Mouse (Mus musculus) gastrocnemius, postnatal 14 days (tissue): ENCODE data around the gene Mss51. TPM values are rescaled to one million over a fixed set of nuclear protein-coding genes. Genes with fewer than 3 reads are reported as not detected.

Source experiments
- DNase-seq: peaks from one replicate; pipeline ENCODE4 v3.0.0; 2021; ENCODE audit warnings: mixed read lengths
- intact Hi-C: fragments of 180-260 bp; cut with DNase I; formaldehyde crosslinking; loops from one replicate; pipeline ENCODE4 v1.15.1; 2025; ENCODE audit warnings: low total_unique reads
- long read RNA-seq, 2 experiments: library from polyadenylated mRNA; stranded (forward); transcript quantifications; one replicate each; pipeline ENCODE4 v2.0.0; 2021
- total RNA-seq, 2 experiments: library from RNA; stranded (reverse); gene quantifications; 2 replicates each; pipeline ENCODE4 v1.2.3; 2021

The Mss51 gene
- total RNA-seq: 1 to 10 TPM; 3.2 to 5.8 TPM
- long read RNA-seq, experiment 1, partial matches to known transcripts: 0 of 4 reads
- long read RNA-seq, experiment 1, other reads (novel, unspliced or antisense): 0 of 4 reads
- long read RNA-seq, experiment 2, transcript Mss51-201 (7 exons, 1,826 nt): major isoform, 6 of 8 reads
- long read RNA-seq, experiment 2, partial matches to known transcripts: 0 of 8 reads
- long read RNA-seq, experiment 2, other reads (novel, unspliced or antisense): 2 of 8 reads

GRCm38 (mm10) chr14:20496603-20497002 is at the start of gene Mss51:
TSS of gene Mss51 (minus strand) at chr14:20496901.
- no peak for DNase-seq
- intact Hi-C loops: no loop called here

DNA sequence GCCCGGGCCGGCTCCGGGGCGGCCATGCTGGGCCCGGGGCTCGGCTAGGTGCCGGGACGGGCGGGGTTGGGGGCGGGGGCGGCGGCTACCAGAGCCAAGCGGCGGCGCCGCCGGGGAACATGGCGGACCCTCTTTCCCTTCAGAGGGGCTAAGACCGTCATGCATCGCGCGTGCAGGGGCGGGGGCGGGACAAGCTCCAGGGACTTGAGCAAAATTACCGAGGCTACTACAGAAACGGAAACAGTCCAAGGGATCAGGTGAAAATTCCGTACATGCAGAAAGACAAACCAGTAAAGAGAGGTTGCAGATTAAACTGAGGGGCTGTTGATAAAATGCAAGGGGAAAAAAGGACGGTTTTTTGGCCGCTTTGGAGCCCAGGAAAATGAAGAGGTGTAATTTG is 49.7 kb upstream of the Mss51 start, which contains the start of gene Ppp3cb:
Gene Ppp3cb, minus strand, starts transcription at position 159 of the 400 bp plus-strand sequence.
- peak; percentile 83 for DNase-seq
- intact Hi-C loops: no loop called here

DNA sequence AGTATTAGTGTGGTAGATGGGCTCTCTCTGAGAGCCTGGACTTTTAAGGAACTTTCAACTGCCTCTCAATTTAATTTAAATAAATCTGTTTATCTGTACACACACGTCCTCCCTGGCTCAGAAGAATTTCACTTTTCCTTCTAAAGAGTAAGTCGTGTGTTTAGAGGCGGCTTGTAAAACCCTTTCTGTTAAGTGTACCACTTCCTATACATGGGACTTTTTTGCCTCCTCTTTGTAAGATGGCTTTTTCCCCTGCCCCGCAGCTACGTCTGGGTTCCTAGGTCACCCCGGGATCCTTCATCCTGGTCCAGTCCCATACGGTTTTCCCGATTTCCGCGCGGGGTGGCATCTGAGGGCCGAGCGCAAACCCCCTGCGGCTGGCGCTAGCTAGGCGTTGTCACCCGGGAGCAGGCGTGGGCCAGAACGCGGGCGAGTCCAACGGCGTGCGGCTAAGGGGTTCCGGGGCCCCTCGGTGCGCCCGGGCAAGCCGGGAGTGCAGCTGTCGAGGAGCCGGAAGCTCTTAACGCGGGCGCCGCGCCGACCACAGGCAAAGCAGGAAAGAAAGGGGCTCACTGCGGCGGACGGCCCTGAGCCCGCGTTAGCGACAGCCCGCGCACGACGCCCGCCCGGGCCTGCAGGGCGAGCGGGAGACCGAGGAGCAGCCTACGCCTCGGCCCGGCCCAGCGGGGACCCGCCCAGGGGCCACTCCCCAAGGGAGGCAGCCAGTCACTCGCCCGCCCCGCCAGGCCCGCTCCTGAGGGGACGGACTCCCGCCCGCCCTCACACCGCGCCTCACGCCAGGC is 49.0 kb upstream of the Mss51 start:
- intact Hi-C loops: no loop called here
- peak; percentile 94 for DNase-seq

GRCm38 (mm10) chr14:20544467-20545411 is 48.0 kb upstream of the Mss51 start:
- DNase-seq: no peak
- intact Hi-C loops: no loop called here

- intact Hi-C loops: no loop called here
- DNase-seq: no peak
Observed at GRCm38 (mm10) chr14:20529643-20530042, 32.9 kb upstream of the Mss51 start.

GRCm38 (mm10) chr14:20520179-20520578 is 23.5 kb upstream of the Mss51 start:
- DNase-seq: no peak
- intact Hi-C loops: no loop called here

DNA sequence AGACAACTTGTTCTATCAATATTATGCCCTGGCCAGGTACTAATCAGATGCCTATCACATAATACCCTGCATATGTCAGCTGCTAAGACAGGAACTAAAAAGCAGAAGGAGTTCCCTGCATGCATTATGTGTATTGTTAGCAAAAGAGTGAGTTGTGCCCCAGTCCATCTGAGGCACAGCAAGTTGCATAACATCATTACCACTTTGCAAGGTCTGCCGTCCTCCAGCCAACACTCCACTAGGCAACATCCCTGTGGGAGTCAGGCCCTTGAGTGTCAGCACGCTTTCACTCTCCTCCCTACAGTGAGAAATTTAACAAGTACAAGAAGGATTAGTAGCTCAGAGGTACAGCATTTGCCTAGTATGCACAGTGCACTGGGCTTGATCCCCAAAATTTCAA is 11.7 kb upstream of the Mss51 start:
- no peak for DNase-seq
- intact Hi-C loops: no loop called here

GRCm38 (mm10) chr14:20502966-20503365 is 6.3 kb upstream of the Mss51 start:
- DNase-seq: no peak
- intact Hi-C loops: no loop called here

GRCm38 (mm10) chr14:20499982-20500381 is 3.3 kb upstream of the Mss51 start:
- intact Hi-C loops: no loop called here

DNA sequence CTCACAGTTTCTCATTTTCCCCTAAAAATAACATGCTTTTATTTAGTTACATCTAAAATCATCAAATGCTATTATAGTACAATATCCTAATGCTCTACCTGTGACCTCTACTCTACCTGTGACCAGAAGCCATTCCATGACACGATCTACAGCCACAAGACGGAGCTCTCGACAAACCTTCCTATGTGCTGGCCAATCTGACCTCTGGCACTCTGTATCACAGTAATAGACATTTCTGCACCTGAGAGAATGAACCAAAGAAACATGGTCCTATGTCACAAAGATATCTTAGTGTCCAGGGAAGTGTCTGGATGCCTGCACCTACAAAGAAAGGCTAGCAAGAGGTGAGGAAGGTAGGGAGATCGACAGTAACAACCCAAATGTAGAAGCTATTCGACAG is 10.7 kb downstream of the Mss51 start:
- intact Hi-C loops: no loop called here
- DNase-seq: no peak

More at GRCm38 (mm10) chr14:20499982-20500381, 3.3 kb upstream of the Mss51 start:
- no peak for DNase-seq

DNA sequence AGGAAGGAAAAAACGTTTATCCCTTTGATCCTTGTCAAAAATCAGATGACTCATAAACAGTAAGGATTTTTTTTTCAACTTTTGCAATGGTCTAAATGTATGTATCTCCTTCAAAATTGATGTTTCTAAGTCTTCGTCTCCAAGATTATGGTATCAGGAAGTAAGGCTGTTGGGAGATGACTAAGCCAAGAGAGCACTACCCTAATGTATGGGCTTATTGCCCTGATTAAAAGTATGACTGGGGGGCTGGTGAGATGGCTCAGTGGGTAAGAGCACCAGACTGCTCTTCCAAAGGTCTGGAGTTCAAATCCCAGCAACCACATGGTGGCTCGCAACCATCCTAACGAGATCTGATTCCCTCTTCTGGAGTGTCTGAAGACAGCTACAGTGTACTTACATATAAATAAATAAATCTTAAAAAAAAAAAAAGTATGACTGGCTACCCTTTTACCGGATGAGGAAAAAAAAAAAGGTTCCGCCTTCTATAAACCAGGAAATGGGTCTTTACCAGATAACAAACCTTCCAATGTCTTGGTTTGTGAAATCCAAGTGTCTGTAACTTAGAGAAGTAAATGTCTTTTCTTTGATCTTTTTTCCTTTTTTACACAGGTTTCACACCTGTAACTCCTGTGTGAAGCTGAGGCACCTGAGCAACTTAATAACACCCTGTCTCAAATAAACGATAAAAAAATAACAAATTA is 14.5 kb downstream of the Mss51 start:
- no peak for DNase-seq
- intact Hi-C loops: no loop called here

DNA sequence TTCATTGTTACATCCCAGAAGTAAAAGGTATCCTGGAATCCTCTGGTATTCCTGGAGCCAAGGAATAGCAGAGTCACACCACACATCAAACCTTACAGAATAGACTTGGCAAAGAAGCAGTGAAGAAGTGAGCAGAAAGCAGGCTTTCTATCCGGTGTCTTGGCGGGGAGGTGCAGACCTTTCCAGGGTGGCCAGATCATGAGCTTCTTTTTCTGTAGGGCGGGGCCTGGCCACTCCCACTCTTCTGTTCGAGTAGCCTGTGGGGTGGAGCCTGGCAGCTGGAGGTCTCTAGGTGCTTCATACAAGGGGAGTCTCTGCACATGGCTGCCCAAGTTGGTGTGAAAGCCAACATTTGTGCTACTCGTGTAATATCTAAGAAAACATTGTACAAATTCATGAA is 15.5 kb downstream of the Mss51 start:
- intact Hi-C loops: no loop called here
- DNase-seq: no peak

DNA sequence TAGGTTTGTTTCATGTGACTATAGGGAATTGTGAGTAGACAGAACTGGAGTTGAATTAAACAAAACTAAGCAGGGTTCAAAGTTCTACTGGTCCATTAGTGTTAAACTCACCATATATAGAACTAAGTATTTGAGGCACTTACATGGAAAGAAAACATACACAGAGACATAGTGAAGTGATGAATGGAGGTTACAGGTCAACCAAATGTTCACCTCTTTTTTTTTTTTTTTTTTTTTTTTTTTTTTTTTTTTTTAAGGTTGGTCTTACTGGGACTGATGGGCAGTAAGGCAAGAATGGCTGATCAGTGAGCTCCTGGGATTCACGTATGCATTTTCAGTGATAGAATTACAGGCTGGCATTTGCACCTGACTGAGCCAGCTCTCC is 16.5 kb downstream of the Mss51 start:
- DNase-seq: no peak
- intact Hi-C loops: no loop called here

GRCm38 (mm10) chr14:20479291-20480194 is 17.2 kb downstream of the Mss51 start, which contains the start of gene Anxa7:
TSS of gene Anxa7 (minus strand) at chr14:20480133.
- intact Hi-C loops: no loop called here

DNA sequence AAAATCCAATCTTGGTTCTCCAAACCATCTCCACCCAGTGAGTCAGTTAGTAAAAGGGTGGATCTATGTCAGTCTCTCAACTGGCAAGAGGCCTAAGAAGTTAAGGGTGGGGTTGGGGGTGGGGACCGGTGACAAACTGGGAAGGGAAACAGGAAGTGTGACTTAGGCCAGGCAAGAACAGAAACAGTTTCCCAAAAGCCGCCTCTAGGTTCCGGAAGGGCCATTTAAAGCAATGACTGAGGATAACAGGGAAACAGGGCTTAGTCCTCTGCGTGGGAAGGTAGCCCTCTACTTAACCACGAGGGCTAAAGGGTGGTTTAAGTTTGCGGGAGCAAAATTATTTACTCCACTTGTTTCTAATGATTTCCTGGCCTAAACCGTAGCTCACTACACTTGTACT is 17.9 kb downstream of the Mss51 start:
- intact Hi-C loops: no loop called here
- peak; percentile 34 for DNase-seq

More at GRCm38 (mm10) chr14:20479291-20480194, 17.2 kb downstream of the Mss51 start, which contains the start of gene Anxa7:
- DNase-seq: peak; percentile 59

DNA sequence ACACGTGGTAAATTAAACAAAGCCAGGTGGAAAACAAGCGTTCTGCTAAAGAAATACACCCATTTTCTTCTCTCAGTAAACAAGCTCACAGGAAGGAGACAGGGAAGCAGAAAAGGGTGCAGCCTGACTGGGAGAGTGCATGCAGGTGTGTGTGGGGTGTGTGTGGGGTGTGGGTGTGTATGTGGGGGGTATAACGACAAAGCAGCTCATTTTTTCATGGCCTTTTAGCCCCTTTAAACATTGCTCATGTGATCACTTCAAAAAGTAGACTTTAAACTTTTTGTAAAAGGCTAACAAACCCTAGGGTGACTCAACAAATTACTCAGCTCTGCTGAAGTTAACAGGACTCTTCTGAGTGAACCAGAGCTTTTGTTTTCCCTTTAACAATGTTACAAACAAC is 18.3 kb downstream of the Mss51 start:
- intact Hi-C loops: no loop called here

DNA sequence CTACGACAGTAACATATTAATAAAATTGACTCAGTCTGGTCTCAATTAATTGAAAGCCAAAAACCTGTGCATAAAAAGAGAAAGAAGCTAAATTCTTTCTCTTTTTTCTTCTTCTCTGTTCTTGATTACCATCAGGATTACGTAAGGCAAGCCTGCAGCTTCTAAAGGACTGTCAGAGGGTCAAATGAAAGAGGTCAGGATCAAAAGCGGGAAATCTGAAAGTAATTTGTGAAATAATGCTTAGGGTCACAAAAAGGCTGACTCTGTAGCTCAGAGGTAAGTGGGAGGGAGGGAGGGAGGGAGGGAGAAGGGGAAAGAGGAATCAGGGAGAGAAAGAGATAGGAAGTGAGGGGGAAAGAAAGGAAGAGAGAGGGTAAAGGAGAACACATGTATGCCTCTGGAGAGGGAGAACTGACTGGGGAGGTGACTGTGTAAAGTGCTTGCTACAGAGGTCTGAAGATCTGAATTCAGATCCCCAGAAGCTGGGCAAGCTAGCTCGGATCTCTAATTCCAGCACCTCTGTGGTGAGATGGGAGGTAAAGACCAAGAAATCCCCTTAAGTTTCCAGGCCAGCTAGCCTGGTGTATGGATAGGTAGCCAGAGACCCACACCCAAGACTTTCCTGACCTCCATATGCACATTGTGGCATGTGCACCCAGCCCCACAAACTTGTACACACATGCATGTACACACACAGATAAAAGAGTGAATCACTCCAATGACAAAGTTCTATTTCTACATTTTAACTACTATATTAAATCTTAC is 19.3 kb downstream of the Mss51 start:
- no peak for DNase-seq
- intact Hi-C loops: no loop called here

More for the DNA sequence above, 18.3 kb downstream of the Mss51 start:
- DNase-seq: no peak
